Mouse (Mus musculus) adrenal gland, postnatal 25 days (tissue): Measurements from ENCODE around the gene 6330403K07Rik. TPM values are rescaled to one million over a fixed set of nuclear protein-coding genes. Genes with fewer than 3 reads are reported as not detected.

Source experiments
- DNase-seq: peaks from one replicate; pipeline ENCODE4 v3.0.0; 2021; ENCODE audit warnings: mixed read lengths
- long read RNA-seq: library from polyadenylated mRNA; stranded (forward); transcript quantifications from one replicate; pipeline ENCODE4 v2.0.0, GENCODE M21; 2021
- total RNA-seq: library from RNA; stranded (reverse); gene quantifications from 2 replicates; pipeline ENCODE4 v1.2.3, GENCODE M21; 2021

Gene 6330403K07Rik
- 6.9 and 10.4 TPM in 2 replicates for total RNA-seq
- long read RNA-seq, transcript 6330403K07Rik-201 (2 exons, 1,494 nt) = major isoform, 13 of 13 reads
- long read RNA-seq, partial matches to known transcripts = 0 of 13 reads
- long read RNA-seq, other reads (novel, unspliced or antisense) = 0 of 13 reads

DNA sequence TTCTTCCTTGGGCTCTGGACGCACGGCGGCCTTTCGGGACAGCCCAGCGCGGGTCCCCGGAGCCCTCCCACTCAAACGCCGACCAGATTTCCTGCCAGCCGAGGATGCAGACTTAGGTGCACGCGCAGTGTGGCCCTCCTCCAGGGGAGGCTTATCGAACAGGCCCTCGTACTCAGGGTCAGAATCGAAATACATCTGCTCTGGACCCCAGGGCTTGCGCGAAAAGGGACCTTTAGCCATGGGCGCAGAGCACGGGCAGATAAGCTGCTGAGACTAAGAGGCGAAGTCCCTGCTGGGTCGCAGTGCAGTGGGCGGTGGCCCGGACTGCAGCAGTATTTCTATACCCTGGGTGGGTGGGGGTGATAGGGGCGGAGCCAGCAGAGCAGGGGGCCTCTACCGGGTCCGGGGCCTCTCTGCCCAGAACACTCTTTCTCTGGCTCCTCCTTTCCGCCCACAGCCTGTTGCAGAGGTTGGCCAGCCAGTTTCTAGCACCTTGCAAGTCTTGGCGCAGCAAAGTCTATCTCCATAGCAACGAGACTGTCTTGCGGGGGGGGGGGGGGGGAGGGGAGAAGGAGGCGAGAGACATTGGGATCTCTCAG, at the start of gene 6330403K07Rik:
6330403K07Rik (minus strand) TSS at position 351 of the 599 bp plus-strand sequence.
- peak; percentile 16 for DNase-seq

DNA sequence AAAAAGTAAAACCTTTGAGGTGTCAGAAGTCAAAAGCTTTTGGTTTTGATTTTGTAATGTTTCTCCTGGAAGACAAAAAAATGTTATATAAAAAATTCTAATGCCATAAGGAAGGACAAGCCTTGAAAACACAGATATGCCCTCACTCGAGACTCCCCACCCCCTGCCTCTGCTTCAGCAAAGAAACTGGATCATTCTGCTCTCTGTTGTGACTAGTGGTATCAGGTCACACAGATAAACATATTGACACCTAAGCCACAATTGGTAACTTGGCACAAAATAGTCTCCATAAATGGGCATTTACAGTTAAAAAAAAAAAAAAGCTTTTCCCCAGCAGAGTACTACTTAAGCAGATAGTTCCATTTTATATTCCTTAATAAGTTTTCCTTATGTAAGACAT, 43.0 kb upstream of the 6330403K07Rik start:
- no peak for DNase-seq

DNA sequence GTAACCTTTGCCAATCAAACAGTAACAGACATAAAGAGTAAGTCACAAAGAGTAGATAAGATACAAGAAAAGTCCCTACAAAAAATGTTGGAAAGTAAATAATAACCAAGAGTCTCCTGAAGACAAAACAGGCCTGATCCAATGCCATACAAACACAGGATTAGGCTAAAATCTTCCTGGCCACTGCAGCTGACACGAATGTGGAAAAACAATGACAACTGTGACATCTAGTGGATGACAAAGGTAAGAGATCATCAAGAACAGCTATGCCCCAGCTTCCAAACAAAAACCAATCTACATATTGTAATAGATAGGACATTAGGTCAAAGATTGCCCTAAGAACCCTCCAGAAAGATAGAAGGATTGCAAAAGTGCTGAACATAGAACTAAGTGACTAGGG, 19.2 kb upstream of the 6330403K07Rik start:
- no peak for DNase-seq

DNA sequence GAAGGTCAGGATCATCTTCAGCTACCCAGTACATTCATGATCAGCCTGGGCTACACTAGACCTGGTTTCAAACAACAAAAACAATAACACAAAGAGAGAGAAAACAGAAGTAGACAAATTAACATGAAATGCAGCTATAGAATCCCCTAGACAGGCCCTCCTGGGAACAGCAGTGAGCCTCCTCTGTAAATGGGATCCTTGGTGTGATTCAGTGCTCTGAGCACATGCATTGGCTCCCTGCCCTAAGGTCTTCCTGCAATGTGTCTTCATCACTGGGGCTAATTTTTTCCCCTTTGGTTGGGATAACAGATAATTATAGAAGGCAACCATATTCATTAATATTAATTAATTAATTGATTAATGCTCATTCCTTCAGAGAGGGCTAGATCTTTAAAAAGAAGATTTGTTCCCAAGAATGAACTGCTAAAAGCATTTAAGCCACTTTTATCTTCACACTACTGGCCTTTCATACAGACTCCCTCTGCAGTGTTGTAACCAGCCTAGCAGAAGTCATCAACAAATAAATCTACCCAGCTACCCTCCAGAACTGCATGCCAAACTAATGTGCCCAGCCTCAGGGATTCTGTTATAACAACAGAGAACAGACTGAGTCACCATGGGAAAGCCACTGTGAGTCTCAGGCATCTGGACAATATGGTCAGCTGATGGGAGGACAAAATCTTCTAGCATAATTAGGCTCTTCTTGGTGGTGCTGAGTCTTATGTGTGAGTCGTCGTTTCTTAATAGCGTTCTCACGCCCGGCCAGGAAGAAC, 6.4 kb upstream of the 6330403K07Rik start:
- DNase-seq = no peak

DNA sequence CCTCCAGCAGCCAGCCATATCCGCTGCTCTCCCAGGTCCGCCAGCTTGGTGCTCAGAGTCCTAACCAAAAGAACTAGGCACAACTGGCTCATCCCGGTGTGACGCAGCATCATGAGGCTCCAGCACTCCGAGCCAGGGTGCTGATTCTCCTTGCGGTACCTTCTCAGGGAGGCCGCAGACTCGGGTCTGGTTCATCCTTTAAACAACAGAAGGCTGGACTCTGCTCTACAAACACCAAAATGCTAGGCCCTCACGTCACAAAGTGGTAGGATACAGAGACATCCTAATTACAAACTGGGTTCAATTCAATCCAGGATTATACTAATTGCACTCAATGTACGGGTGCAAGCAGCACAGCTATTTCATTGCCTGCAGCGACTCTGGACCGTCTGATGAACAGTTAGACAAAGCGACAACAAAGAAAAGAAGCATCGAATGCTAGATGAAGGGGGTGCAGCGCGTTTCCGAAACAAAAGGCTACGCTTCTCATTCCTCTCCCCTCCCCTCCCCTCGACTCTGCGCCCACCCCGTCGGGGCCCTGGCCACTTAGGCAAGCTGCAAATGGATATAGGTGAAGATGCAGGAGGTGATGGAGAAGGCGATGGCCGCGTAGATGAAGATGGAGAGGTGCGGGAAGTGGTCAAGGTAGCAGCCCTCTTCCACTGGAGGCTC, 686 bp downstream of the 6330403K07Rik start:
- no peak for DNase-seq

DNA sequence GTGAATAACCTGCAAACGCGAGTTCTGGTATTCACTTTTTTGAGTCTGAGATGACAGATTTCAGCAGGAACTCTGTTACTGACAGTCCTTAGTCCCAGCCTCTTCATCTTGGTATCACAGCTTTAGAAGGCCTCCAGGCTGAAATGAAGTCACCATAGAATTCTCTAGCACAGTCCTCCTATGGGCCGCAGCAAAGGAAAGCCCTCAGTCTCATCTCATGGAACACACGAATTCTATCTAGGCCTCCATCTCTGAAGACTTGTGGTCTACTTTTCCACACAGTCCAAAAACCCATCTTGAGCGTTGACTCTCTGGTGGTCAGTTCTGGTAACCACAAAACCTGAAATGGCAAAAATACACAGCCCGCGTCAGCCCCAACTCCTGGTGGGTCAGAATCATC, 1.2 kb downstream of the 6330403K07Rik start:
- no peak for DNase-seq

DNA sequence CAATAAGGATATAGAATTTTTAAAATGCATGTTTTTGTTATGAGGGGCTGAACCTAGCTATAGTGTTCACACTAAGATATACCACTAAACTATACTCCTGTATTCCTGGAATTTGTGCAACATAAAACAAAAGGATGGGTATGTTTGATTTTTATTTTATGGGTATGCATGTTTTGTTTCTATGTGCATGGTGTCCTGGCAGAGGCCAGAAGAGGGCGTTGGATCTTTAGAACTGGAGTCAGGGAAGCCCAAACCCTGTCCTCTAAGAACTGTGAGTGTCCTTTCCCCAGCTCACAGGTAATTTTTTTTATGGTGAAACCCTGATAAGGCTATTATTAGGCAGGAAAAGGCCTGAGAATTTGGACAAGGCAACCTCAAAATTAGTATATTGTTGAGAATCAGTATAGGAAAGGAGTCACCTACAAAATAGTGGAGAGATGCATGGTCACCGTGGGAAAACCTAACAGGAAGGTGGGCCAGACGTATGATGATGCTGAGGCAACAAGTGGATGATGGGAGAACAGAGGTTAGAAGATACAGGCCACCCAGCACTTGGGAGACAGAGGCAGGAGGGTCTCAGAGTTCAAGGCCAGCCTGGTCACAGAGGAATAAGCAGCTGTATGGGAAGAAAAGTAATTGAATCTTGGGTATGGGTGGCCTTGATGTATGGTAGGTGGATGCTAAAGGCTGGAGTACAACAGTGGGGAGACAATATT, 3.8 kb downstream of the 6330403K07Rik start:
- no peak for DNase-seq

DNA sequence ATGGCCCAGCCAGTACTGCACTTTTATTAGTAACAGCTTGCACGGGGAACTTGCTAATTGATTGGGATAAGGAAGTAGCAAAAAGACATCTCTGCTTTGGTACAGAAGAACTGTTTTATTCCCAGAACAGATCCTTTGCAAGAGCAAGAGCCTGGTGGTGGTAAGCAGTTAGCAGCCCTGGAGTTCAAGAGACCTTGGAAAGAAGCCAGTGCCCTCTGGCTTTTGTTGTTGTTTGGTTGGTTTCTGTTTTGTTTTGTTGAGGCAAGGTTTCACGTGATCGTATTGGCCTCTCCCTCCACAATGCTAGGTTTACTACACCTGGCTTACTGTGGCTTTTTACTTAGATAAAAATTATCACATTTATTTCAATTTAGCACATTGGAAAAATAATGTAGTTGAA, 5.0 kb downstream of the 6330403K07Rik start:
- DNase-seq = no peak

DNA sequence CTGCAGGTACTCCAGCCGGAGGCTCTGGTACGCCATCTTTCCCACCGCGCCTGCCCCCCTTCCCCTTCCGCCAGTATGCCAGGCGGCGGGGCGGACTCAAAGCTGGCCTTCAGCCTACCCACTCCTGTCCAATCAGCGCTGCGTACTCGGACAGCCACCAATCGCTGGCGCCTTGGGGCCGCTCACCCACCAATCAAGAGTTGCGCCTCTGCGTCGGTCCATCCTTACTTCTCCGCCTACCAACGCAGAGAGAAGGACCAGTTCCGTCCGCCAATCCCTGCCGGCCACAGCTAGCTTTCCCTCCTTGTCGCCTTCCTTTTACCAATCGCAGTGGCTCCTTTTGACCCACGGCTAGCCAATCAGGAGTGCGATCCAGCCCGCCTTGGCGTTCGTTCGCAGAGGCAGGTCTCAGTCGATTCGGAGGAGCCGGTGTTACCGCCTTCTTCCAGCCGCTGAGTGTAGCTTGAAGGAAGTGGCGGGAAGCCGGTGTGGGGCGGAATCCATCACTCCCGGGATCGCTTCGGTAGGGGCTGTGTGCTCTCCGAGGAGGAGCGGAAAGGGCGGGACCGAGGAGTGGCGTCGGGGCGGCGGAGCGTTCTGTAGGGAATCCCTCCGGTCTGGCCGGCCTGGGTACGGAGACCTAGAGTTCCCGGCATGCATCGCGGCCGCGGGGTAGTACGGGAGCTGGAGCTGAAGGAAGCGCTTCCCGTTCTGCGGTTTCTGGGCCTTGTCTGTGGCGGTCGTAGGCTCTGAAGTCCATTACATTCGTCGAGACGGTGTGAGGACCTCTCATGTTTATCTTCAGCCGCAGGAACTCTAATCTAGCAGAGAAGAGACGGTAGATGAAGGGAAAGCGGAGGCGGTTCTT, 13.9 kb downstream of the 6330403K07Rik start, which contains the start of the genes Mis12 and Derl2:
Mis12 (plus strand) TSS at position 411 of the 868 bp plus-strand sequence.
Derl2 (minus strand) TSS at position 641 of the 868 bp plus-strand sequence.
- peak; percentile 97 for DNase-seq

DNA sequence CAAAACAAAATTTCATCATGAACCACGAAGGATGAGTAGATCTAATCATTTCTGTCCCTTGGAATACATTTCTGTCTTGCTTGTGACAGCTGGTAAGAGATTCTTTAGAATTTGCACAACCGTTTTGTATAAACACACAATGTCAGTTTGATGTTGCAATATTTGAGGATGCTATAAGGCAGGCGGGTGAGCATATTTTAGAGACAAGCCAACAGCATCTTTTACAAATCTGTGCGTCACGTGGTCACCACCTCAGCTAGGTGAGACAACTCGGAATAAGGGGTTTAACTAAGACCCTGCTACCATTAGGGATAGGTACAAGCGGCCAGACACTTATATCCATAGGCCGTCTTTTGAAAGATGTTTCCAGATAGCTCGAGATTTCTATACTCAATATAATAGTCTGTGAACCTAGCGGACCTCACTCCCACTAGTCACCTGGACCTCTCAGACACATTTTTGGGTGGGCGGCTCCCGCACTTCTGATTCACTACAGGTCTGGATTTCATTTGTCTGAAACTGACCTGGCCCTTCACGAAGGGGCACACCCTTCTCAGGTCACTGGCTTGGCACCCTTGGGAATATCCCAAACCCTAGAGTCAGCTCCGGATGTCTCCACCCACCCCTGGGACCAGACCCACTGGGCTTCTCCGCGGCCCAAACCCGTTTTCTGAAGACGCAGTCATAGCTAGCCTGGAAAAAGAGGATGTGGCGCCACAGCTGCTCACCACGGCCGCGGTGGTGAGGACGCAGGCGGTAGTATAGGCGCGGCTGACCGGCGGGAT, 14.7 kb downstream of the 6330403K07Rik start:
- no peak for DNase-seq

DNA sequence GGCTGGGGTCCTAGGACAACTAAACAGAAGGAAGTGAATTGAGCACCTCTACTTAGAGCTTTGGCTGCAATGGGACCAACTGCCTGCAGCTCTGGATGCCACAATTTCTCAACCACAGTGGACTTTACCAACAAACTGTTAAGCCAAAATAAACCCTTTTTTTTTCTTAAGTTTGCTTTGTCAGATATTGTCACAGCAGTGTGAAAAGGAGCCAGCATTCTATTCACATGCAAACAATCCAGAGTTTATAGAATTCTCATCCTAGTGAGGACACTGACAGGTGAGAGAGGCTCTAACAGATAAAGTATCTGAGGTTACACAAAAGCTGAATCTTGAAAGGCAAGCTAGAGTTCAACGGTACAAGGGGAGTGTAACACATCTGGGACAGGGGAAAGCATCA, 16.3 kb downstream of the 6330403K07Rik start:
- no peak for DNase-seq

DNA sequence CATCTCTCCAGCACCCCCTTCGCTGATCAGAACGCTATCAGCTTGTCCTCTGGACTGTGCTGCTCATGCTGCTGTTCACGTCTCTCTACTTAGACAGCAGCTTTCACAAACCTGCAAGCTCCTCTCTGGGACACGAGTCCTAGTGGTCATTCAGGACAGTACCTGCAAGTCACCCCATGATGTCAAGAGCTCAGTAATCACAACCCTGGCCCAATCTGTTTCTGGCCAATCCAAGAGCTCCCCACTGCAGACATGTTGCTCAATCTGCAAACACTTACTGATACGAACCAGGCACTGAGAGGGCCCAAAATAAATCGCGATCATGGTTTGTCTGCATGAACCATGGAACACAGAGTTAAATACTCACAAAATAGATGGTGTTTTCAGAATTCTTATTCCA, 20.6 kb downstream of the 6330403K07Rik start:
- DNase-seq = no peak

DNA sequence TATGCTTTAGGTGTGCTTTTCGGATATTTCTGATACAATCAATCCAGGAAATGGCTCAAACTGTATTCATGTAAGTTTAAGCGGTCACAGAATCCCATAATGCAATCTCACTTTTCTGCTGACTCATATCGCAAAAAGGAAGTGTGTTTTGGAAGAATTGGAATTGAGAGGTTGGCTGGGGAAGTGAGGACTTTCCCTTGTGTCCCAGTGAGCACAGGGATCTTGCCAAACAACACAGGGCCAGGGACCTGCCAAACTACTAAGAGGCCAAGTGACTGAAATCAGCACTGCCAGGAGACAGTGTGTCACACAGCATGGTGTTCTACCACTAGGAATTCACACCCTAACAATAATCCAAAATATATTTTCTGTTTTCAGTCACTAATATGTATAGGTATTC, 25.0 kb downstream of the 6330403K07Rik start:
- DNase-seq = peak; percentile 16

DNA sequence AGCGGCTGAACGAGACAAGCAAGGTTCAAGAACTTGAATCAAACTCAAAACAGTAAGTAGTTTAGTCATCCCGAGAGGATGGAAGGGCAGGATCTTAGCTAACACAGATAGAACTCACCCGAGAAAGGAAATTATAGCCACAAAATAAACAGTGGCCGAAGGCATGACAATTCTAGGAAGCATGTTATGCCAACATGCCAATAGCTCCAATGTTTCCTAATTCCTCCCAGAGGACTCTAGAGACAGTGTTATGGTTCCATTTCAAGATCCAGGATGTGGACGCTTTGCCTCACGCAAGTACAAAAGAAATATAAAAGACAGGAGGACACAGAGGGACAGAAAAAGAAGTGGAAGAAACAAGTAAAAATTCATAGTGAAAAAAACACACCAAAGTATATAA, 25.5 kb downstream of the 6330403K07Rik start:
- no peak for DNase-seq

DNA sequence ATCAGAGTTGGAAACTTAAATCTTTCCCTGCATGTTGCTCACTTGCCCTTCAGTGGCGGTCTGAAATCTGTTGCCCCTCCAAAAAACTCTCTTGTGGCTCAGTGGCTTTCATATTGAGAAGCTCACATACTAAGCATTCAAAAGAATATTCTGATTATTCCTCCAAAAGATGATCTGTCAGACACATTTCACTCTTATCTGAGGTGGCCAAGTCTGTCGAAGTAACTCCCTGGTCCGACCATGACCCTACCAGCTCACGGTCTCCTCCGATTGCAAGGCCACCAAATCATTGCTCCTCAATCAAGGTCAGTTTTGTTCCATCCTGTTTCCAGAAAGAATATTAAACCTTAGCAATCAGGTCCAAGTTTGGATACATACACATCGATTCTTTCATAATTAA, 26.3 kb downstream of the 6330403K07Rik start:
- DNase-seq = no peak

DNA sequence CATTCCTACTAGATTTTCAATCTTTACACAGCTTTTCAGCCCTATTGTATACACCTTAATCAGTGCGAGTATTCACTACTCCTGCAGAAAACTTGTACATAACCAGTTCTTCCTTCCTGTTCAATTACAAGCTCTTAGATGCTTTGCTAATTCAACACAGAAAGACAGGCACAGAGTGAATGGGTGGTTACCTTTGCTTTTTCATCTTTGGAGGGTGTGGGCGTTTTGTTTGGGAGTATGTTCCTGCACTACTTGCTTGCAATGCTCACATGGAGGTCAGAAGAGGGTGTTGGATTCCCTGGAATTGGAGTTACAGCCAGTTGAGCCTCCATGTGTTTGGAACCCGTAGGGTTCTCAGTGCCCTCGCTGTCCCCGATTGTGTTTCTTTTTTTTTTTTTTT, 28.3 kb downstream of the 6330403K07Rik start:
- no peak for DNase-seq

DNA sequence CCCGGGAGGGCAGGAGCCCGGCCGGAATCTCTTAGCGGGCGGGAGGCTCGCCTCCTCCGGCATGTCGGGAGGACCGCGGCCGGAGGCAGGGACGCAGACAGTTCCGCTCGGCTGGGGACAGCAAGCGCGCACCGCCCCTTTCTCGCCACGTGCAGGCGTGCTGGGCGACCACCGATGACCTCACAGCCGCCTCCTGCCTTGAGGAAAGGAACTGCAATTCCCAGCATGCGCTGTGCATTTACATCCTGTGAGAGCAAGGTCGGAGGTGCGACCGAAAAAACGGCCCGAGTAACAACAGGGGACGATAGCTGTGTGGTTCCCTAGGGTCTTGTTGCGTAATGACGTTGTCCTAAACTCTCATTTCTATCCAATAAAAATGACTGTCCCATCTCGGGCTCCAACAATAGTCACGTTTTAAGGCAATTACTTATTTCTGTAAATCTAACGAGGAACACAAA, 29.0 kb downstream of the 6330403K07Rik start, which contains the start of gene Dhx33:
Dhx33 (minus strand) TSS at position 122 of the 458 bp plus-strand sequence.
- peak; percentile 94 for DNase-seq

DNA sequence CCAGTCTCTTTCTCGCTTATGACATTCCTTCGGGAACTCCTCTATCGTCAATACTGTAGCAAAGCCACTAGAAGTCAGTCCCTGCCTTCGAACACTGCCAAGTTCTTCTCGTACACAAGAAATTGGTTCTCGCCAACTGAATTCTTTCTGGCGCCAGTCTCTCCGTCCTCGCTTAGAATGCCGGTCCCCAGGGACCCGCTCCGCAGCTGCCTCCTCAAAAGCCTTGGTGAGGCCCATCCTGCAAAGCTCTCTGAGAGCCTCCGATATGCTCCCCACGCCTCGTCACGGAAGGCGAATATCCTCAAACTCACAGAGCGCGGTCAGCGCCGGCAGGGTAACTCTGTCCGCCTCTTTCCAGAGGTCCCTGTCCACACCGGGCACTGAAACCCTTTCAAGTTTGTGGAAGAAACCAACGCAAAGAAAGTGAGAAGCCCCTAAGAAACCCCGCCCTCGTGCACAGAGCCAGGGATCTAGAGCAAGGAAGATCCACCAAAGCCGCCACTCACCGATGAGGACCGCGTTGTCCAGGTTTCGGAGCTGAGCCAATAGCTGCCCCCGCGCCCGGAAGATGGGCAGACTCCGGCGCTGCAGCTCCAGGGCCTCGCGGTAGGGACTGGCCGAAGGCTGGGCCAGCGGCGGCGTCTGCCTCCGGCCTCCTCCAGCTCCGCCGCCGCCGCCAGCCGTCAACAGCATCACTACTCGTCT, 29.6 kb downstream of the 6330403K07Rik start:
- no peak for DNase-seq

DNA sequence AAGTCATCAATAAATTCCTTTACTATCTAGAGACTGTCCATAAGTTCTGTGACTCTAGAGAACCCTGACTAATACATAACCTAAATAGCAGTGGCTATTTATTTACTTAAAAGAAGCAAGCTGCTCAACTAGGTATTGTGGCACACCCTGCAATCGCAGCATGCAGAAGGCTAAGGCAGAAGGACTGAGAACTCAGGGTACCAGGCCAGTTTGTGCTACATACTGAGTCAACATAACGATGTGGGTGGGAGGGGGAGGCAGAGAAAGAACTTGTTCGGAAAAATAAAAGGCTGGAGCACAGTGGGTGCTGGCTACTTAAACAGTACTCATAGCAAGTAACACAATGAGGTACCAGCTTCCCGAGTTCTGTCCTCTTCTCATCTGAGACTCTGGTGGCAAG, 32.1 kb downstream of the 6330403K07Rik start:
- no peak for DNase-seq
